Mouse (Mus musculus) inflammation-experienced regulatory T-cells (primary cell): ENCODE data around the gene Olfr738. TPM values are rescaled to one million over a fixed set of nuclear protein-coding genes. Genes with fewer than 3 reads are reported as not detected.

Source experiments
- polyA plus RNA-seq, 2 experiments: library from polyadenylated mRNA; unstranded; fragments of 100-300 nt; shearing (Covaris generic); gene quantifications; one replicate each; pipeline ENCODE4 v1.2.1; 2017

Olfr738 gene
- polyA plus RNA-seq = not detected

DNA sequence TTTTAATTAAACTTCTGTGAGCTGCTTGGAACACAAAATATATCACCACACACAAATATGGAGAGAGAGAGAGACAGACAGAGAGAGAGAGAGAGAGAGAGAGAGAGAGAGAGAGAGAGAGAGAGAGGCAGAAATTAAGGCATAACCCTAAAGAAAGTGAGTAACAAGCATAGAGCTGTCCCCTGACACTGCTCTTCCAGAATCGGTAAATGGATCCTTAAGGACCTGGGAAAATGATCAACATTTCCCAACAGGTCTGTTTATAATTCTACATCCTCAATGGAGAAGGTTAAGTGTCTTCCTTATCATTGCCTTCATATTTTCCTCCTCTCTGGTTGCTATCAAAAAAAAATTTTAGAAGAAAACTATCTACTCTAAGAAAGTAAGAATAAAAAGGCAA is at the start of gene Olfr738:
Gene Olfr738, plus strand, starts transcription at position 301 of the 400 bp plus-strand sequence.

DNA sequence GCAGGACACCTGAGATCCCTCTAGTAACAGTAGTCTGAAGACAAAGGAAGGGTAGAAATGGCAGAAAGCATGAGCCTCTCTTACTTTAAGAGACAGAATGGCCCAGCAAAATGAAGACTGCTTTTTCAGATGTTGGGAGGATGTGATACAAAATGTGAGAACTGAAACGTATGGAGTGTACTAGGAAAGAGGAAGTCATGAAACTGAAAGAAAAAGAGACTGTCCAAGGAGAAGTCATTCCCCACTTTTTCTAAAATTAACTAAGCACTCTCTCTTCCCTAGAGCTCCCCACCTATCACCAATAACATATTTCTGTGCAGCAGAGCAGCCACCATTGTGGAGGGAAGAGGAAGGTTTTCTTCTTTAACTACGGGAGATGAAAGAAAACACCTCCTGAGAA is 49.8 kb upstream of the Olfr738 start, which contains the start of gene Tlr11:
Gene Tlr11, plus strand, starts transcription at position 322 of the 400 bp plus-strand sequence.

DNA sequence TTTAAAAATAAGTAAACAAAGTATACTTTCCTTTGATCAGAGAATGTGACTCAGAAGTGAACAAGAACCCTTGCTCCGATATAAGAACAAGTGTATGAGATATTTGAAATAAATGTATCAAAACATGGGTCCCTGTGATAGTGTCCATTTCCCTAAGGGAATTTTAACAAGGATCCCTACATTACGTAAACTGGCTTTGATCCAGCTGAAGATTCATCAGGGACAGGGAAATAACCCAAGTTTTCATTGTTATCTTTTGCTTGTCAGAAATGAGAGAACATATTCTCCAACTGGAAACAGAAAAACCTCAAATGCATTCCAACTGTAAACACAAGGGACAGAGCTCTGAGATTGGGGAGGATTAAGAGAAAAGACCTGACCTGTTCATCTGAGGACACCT is 26.5 kb upstream of the Olfr738 start, which contains the start of gene Olfr736:
Gene Olfr736, plus strand, starts transcription at position 301 of the 400 bp plus-strand sequence.

DNA sequence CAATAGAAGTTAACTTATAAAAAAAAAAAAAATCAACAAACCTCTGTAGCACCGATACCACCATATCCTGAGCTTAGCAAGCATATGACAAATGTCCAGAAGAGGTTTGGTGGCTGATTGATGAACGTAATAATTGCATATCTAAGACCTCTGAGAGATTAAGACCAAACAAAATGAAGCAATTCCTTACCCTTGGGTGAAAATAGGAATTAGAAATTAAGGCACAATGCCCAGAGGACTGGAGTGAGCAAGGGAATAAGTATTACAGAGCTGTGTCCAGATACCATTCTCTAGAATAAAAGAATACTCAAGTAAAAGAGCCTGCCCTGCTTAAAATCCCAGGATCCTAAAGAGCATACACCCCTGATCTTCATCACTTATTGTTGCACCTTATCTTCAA is 11.0 kb downstream of the Olfr738 start, which contains the start of gene Olfr739:
Gene Olfr739, plus strand, starts transcription at position 301 of the 400 bp plus-strand sequence.

DNA sequence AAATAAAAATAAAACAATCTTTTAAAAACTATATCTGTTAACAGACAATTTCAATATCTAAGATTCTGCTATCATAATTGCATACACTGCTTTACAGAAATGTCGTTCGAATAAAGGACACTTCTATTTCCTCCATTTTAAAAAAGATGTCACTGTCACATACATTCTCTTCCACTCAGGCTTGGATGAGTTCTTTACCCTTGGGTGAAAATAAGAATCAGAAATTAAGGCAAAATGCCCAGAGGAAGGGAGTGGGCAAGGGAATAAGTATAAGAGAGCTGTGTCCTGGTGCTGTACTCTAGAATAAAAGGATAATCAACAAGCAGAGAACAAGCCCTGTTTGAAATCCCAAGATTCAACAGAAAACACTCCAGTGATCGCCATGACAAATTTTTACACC is 37.9 kb downstream of the Olfr738 start, which contains the start of gene Olfr740:
Gene Olfr740, plus strand, starts transcription at position 301 of the 400 bp plus-strand sequence.

Other genes with a start within 250 kb of the Olfr738 start
- gene Olfr730, start 219.4 kb upstream of the Olfr738 start, polyA plus RNA-seq = not detected
- gene Olfr731, start 165.7 kb upstream of the Olfr738 start, polyA plus RNA-seq = under 1 TPM; 0.10 to 0.11 TPM
- under 1 TPM; 0.17 to 0.23 TPM for gene Olfr732, start 123.4 kb upstream of the Olfr738 start, polyA plus RNA-seq
- gene Olfr733, start 106.0 kb upstream of the Olfr738 start, polyA plus RNA-seq = under 1 TPM in 1 of 2 experiments, not detected in 1; 0.22 TPM
- gene Olfr734, start 80.8 kb upstream of the Olfr738 start, polyA plus RNA-seq = under 1 TPM in 1 of 2 experiments, not detected in 1; 0.04 TPM
- gene Olfr735, start 58.7 kb upstream of the Olfr738 start, polyA plus RNA-seq = not detected
- gene Tlr11, start 49.7 kb upstream of the Olfr738 start, polyA plus RNA-seq = not detected
- under 1 TPM in 1 of 2 experiments, not detected in 1; 0.12 TPM for gene Olfr736, start 26.4 kb upstream of the Olfr738 start, polyA plus RNA-seq
- not detected for gene Olfr739, start 11.1 kb downstream of the Olfr738 start, polyA plus RNA-seq
- gene Olfr740, start 38.0 kb downstream of the Olfr738 start, polyA plus RNA-seq = not detected
- gene Olfr741, start 65.2 kb downstream of the Olfr738 start, polyA plus RNA-seq = not detected
- not detected for gene Olfr742, start 96.0 kb downstream of the Olfr738 start, polyA plus RNA-seq
- gene Olfr743, start 114.3 kb downstream of the Olfr738 start, polyA plus RNA-seq = under 1 TPM in 1 of 2 experiments, not detected in 1; 0.27 TPM
- not detected for gene Olfr744, start 207.3 kb downstream of the Olfr738 start, polyA plus RNA-seq
- 1 to 10 TPM in 1 of 2 experiments, under 1 TPM in 1; 0.19 to 1.2 TPM for gene Olfr745, start 231.8 kb downstream of the Olfr738 start, polyA plus RNA-seq
- not detected for gene Olfr746, start 239.5 kb downstream of the Olfr738 start, polyA plus RNA-seq